Mouse (Mus musculus): ENCODE results near the gene Tmem69.

- TF ChIP-seq POLR2A (IDR thresholded peaks at IDR 0.05; ENCODE audit: borderline replicate concordance, extremely low read depth, low read depth, low read length), result no peak
- TF ChIP-seq CTCF (IDR thresholded peaks at IDR 0.05; ENCODE audit: insufficient read depth, low read length), result no peak
Observed at GRCm38 (mm10) chr4:116595793-116596192, 40.1 kb upstream of the Tmem69 start.

Measured in lung, adult 2 months (tissue).